Mouse (Mus musculus) right cerebral cortex, postnatal 36 days (tissue): ENCODE results near the gene Dscam.
A peak's percentile ranks its signal among the peaks of the same experiment; 100 is the strongest.

Source experiments
- DNase-seq, 2 experiments: peaks; one replicate each; pipeline ENCODE4 v3.0.0; 2022; ENCODE audit warnings: low spot score in 2 of 2, mixed read lengths in 1 of 2

The Dscam gene

GRCm38 (mm10) chr16:96722135-96722534, 448.4 kb downstream of the Dscam start:
- no peak for DNase-seq

GRCm38 (mm10) chr16:96721241-96721640, 449.3 kb downstream of the Dscam start:
- no peak for DNase-seq

GRCm38 (mm10) chr16:96720666-96721065, 449.9 kb downstream of the Dscam start:
- DNase-seq, result no peak

GRCm38 (mm10) chr16:96718221-96718620, 452.3 kb downstream of the Dscam start:
- DNase-seq, result no peak

GRCm38 (mm10) chr16:96716633-96717032, 453.9 kb downstream of the Dscam start:
- DNase-seq, result no peak

- no peak for DNase-seq
These were observed 458.6 kb downstream of the Dscam start for GRCm38 (mm10) chr16:96711935-96712334.

- DNase-seq, result no peak
These were observed 470.0 kb downstream of the Dscam start for GRCm38 (mm10) chr16:96700551-96700950.

- no peak for DNase-seq
These were observed 474.7 kb downstream of the Dscam start for GRCm38 (mm10) chr16:96695882-96696281.

GRCm38 (mm10) chr16:96691576-96691975, 479.0 kb downstream of the Dscam start:
- DNase-seq, result peak in 1 of 2 experiments; percentile 75

GRCm38 (mm10) chr16:96690052-96690451, 480.5 kb downstream of the Dscam start:
- DNase-seq, result no peak

GRCm38 (mm10) chr16:96689419-96689818, 481.1 kb downstream of the Dscam start:
- no peak for DNase-seq

GRCm38 (mm10) chr16:96685065-96685464, 485.5 kb downstream of the Dscam start:
- no peak for DNase-seq

- DNase-seq, result peak in 1 of 2 experiments; percentile 44
These were observed 486.0 kb downstream of the Dscam start for GRCm38 (mm10) chr16:96684581-96684980.

GRCm38 (mm10) chr16:96682289-96682972, 488.1 kb downstream of the Dscam start:
- no peak for DNase-seq

- DNase-seq, result peak in 1 of 2 experiments; percentile 45
These were observed 490.6 kb downstream of the Dscam start for GRCm38 (mm10) chr16:96679981-96680380.

- DNase-seq, result no peak
These were observed 493.1 kb downstream of the Dscam start for GRCm38 (mm10) chr16:96677471-96677870.

- DNase-seq, result no peak
These were observed 493.9 kb downstream of the Dscam start for GRCm38 (mm10) chr16:96676663-96677062.

GRCm38 (mm10) chr16:96673191-96673847, 497.2 kb downstream of the Dscam start:
- DNase-seq, result peak in 1 of 2 experiments; percentile 39

GRCm38 (mm10) chr16:96671603-96672374, 498.8 kb downstream of the Dscam start:
- no peak for DNase-seq

- DNase-seq, result no peak
These were observed 500.8 kb downstream of the Dscam start for GRCm38 (mm10) chr16:96669706-96670105.

- no peak for DNase-seq
These were observed 502.1 kb downstream of the Dscam start for GRCm38 (mm10) chr16:96668478-96668877.

- DNase-seq, result no peak
These were observed 509.5 kb downstream of the Dscam start for GRCm38 (mm10) chr16:96661073-96661472.

GRCm38 (mm10) chr16:96659275-96659674, 511.3 kb downstream of the Dscam start:
- DNase-seq, result no peak
